Mouse (Mus musculus) embryonic facial prominence, embryonic 13.5 days (tissue): Measurements from ENCODE around the gene Rcan1. TPM values are rescaled to one million over a fixed set of nuclear protein-coding genes. Genes with fewer than 3 reads are reported as not detected.

ENCODE experiments used
- ATAC-seq: fragments of 200-750 bp; cut with Nextera tagmentation; 2 replicates; pipeline ENCODE4 v1.8.0; 2017; ENCODE audit warnings: low read depth; ENCODE audit not compliant: insufficient number of reproducible peaks, insufficient read depth, low FRiP score, low TSS enrichment
- H3K27ac ChIP-seq: fragments of 300-500 bp; sonication (generic); 2 replicates; pipeline ENCODE4 v1.5.1; 2015; ENCODE audit warnings: moderate library complexity, mild to moderate bottlenecking, inconsistent platforms
- H3K27me3 ChIP-seq: fragments of 300-500 bp; sonication (generic); 2 replicates; pipeline ENCODE4 v1.6.1; 2015; ENCODE audit warnings: mild to moderate bottlenecking, inconsistent platforms
- H3K36me3 ChIP-seq: fragments of 300-500 bp; sonication (generic); 2 replicates; pipeline ENCODE4 v1.6.1; 2015; ENCODE audit warnings: mild to moderate bottlenecking, inconsistent platforms
- H3K4me1 ChIP-seq: fragments of 300-500 bp; sonication (generic); 2 replicates; pipeline ENCODE4 v1.6.1; 2015; ENCODE audit warnings: inconsistent platforms
- H3K4me2 ChIP-seq: fragments of 300-500 bp; sonication (generic); 2 replicates; pipeline ENCODE4 v1.6.1; 2015; ENCODE audit warnings: moderate library complexity, mild to moderate bottlenecking, inconsistent platforms
- H3K4me3 ChIP-seq: fragments of 300-500 bp; sonication (generic); 2 replicates; pipeline ENCODE4 v1.5.1; 2015; ENCODE audit warnings: mild to moderate bottlenecking, inconsistent platforms
- H3K9ac ChIP-seq: fragments of 300-500 bp; sonication (generic); 2 replicates; pipeline ENCODE4 v1.6.1; 2015; ENCODE audit warnings: mild to moderate bottlenecking, inconsistent platforms
- H3K9me3 ChIP-seq: fragments of 300-500 bp; sonication (generic); 2 replicates; pipeline ENCODE4 v1.6.1; 2016; ENCODE audit warnings: inconsistent platforms
- WGBS: fragments of 180-500 bp; shearing (Covaris S2); methylation state at CpG from one replicate; pipeline ENCODE4 v1.1.7; 2015; ENCODE audit warnings: mixed read lengths; 5-methylcytosine and 5-hydroxymethylcytosine counted together
- polyA plus RNA-seq: library from polyadenylated mRNA; unstranded; fragments of >200 nt; fragmentation: Nextera tagmentation; extraction: Ambion mirVana; gene quantifications from 2 replicates; pipeline ENCODE4 v1.2.1, GENCODE M21; 2015

Rcan1 gene
- polyA plus RNA-seq, 1 experiment from 2014 or later: 37.2 TPM

DNA sequence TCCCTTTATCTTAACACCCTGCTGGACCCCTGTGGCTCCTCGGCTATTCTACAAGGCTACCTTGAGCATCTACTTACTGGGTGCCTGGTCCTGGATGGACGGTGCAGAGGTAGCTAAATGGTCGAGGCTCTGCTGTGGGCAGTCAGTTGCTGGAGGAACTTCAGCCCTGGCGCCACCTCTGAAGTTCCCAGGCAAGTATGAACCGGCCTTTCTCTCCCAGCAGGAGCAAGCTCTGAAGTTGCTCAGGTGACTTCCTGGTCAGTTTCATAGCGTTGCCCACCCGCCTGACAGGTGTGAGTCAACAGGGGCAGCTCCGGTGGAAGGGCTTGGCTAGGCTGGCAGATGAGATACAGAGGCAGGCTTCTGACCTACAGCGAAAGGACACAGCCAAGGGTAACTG is 111.4 kb downstream of the Rcan1 start, which contains the start of gene Kcne1:
Kcne1 (minus strand) TSS at position 240 of the 400 bp plus-strand sequence.
- Histone ChIP-seq H3K4me2 (peak within 1 kb of the TSS; percentile 15), H3K27me3 (peaks cover 60% of the 10 kb centered on the region), H3K4me3 (no peak within 1 kb of the TSS), H3K36me3 (no peaks in the 10 kb centered on the region), H3K27ac (no peak within 1 kb of the TSS), H3K9ac (peak within 1 kb of the TSS; percentile 28; the same call in 1 of the 2 replicates), H3K4me1 (peaks cover 48% of the 10 kb centered on the region), H3K9me3 (no peaks in the 10 kb centered on the region)
- 51% methylated on average over 9 of the region's 9 CpGs for WGBS
- no peak for ATAC-seq

DNA sequence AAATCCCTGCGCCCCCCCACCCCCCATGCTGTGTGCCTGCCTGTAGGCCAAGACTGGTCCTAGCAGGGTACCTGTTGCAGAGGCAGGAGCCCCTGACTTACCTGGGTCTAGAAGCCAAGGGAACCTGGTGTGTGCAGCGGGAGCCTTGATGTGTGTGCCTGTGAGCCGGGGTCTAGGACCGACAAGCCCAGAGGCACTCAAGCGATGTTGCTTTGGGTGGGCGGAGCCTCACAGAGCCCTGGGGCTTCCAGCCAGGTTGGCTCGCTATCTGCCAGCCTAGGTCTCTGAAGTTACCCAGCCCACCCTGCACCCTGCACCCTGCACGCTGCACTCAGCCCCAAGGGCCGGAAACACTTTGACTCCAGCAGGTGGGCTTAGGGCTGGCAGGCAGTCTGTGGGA is 111.9 kb downstream of the Rcan1 start:
- peaks cover 60% of the 10 kb centered on the region for H3K27me3 ChIP-seq
- H3K4me2 ChIP-seq: peak overlapping the region; percentile 15
- 0 out of 2 replicates have a peak, but pooled peaks have one; percentile 23 for ATAC-seq
- H3K4me1 ChIP-seq: peaks cover 53% of the 10 kb centered on the region
- H3K4me3 ChIP-seq: no peak overlapping the region
- H3K9ac ChIP-seq: peak overlapping the region; percentile 28; the same call in 1 of the 2 replicates
- WGBS: 17% methylated on average over 9 of the region's 9 CpGs
- no peaks in the 10 kb centered on the region for H3K36me3 ChIP-seq
- H3K27ac ChIP-seq: no peak overlapping the region
- no peaks in the 10 kb centered on the region for H3K9me3 ChIP-seq

DNA sequence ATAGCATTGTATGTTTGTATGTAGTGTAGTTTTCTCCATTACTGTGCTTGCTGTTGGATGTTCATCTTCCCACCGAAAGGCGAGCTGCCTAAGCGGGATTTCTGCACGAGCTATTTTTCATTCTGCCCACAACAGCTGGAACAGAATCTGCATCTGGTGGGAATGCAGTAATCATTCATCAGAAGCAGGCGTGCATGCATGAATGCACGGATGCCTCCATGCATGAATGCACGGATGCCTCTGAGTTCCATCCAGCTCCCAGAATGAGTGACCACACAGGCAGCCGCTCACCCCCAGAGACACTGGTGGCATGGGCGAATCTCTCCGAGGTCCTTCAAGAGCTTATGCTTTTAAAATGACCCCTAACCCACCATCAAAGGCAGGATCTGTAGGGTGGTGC is 113.1 kb downstream of the Rcan1 start:
- 40% methylated on average over 10 of the region's 10 CpGs for WGBS
- Histone ChIP-seq H3K4me3 (no peak overlapping the region), H3K27ac (no peak overlapping the region), H3K27me3 (peaks cover 59% of the 10 kb centered on the region), H3K36me3 (no peaks in the 10 kb centered on the region), H3K4me1 (peaks cover 58% of the 10 kb centered on the region), H3K9ac (no peak overlapping the region), H3K4me2 (no peak overlapping the region), H3K9me3 (no peaks in the 10 kb centered on the region)
- ATAC-seq: no peak

DNA sequence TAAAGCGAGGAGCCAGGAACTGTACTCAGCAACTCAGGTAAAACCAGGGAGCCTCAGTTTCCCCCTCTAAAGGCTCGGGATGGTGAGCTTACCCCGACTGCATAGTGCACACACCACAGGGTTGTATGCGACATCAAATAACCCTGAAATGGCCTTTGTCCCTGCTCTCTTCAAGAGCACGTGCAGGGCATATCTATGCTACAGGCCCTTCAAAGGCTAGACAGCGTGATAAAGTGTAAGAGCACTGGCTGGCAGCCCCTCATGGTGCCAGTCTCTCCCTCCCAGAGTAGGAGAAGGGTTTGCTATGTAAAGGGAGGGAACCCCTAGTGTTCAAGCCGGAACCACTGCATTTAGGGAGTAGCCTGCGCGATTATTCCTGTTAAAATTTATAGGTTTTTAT is 113.6 kb downstream of the Rcan1 start:
- no peak overlapping the region for H3K4me2 ChIP-seq
- H3K4me3 ChIP-seq: no peak overlapping the region
- no peak overlapping the region for H3K27ac ChIP-seq
- no peak for ATAC-seq
- WGBS: 77% methylated on average over 9 of the region's 9 CpGs
- H3K36me3 ChIP-seq: no peaks in the 10 kb centered on the region
- H3K9ac ChIP-seq: no peak overlapping the region
- no peaks in the 10 kb centered on the region for H3K9me3 ChIP-seq
- peaks cover 58% of the 10 kb centered on the region for H3K4me1 ChIP-seq
- H3K27me3 ChIP-seq: peaks cover 56% of the 10 kb centered on the region

DNA sequence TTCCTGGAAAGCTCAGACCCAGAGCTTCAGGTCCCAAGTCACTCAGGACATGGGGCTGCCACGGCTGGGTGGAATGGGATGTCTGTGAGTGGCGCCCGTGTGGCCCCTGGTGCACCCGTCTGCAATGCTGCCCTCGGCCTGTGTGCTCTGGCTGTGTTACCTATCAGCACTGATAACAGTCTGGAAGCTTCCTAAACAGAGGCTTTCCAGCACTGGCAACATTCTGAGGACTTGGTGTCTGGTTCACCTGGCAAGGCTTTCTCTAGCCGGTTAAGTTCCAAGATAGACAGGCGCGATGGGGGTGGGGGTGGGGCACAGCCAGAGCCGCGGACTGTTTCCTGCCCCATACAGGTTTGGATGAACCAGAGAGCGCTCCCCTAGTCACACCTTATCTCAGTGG is 114.7 kb downstream of the Rcan1 start:
- H3K27me3 ChIP-seq: peaks cover 57% of the 10 kb centered on the region
- no peaks in the 10 kb centered on the region for H3K36me3 ChIP-seq
- 71% methylated on average over 11 of the region's 11 CpGs for WGBS
- H3K4me2 ChIP-seq: no peak overlapping the region
- H3K4me1 ChIP-seq: peaks cover 58% of the 10 kb centered on the region
- no peak overlapping the region for H3K4me3 ChIP-seq
- no peak for ATAC-seq
- H3K9ac ChIP-seq: no peak overlapping the region
- H3K27ac ChIP-seq: no peak overlapping the region
- H3K9me3 ChIP-seq: no peaks in the 10 kb centered on the region

DNA sequence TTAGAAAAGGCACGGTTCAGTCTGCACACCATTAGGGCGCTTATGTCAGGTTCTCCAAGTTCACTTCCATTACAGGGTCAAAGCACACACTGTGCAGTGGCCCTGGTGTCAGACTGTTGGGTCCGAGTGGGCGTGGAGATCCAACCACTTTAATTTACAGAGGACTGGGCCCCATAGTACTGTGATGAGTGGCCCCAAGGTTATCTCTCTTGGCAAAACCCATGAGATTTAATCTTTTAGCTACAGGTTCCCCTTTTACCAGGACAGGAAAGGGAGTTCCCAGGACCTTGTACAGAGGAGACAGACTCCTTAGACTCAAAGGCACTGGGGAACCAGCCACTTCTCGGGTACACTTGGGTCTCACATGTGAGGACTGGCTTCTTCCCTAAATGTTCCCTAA is 115.3 kb downstream of the Rcan1 start:
- WGBS: 81% methylated on average over 5 of the region's 5 CpGs
- ATAC-seq: no peak
- no peaks in the 10 kb centered on the region for H3K36me3 ChIP-seq

DNA sequence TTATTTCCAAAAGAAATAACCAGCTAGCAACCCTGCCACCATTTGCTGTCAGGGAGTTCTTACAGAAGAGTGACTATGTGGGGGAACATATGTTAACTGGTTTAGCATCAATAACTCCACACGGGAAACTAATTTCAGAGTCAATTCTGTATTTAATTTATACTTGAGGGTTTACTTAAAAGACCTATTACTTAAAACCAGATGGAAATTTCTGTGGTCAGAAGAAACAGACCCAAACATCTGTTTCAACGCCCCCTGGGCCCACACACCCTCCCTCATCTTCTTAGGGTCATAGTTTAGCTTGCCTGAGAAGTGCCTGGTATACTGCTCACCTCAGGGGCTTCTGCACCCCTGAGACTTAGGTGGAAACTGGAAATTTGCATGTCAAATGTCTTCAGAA is 116.8 kb downstream of the Rcan1 start:
- Histone ChIP-seq H3K27ac (no peak overlapping the region; the same call in 1 of the 2 replicates), H3K27me3 (peaks cover 60% of the 10 kb centered on the region), H3K4me1 (peaks cover 53% of the 10 kb centered on the region), H3K4me2 (no peak overlapping the region), H3K9me3 (no peaks in the 10 kb centered on the region), H3K36me3 (no peaks in the 10 kb centered on the region), H3K9ac (no peak overlapping the region), H3K4me3 (no peak overlapping the region)
- WGBS: 17% methylated on average over 2 of the region's 2 CpGs
- ATAC-seq: no peak

More for the DNA sequence above, 115.3 kb downstream of the Rcan1 start:
- Histone ChIP-seq H3K4me1 (peaks cover 58% of the 10 kb centered on the region), H3K4me3 (no peak overlapping the region), H3K4me2 (no peak overlapping the region), H3K9ac (no peak overlapping the region), H3K9me3 (no peaks in the 10 kb centered on the region), H3K27ac (no peak overlapping the region), H3K27me3 (peaks cover 57% of the 10 kb centered on the region)

DNA sequence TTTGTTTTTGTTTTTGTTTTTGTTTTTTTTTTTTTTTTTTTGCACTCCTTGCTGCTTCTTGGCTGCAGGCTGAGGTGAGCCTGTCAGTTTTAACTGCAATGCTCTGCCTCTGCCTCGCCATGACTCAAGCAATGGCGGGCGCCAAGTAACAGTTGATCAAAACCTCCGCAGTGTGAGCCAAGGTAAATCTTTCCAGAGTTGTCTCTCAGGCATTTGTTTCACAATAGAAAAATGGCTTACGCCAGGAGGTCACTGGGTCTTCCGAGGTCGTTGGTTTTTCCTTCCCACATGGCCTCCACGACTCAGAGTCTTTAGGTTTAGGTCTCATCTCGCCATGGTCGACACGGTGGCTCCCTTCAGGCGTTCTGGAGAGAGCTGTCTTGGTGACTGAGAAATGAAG is 117.4 kb downstream of the Rcan1 start:
- peak overlapping the region; percentile 18; the same call in 1 of the 2 replicates for H3K27ac ChIP-seq
- ATAC-seq: no peak

DNA sequence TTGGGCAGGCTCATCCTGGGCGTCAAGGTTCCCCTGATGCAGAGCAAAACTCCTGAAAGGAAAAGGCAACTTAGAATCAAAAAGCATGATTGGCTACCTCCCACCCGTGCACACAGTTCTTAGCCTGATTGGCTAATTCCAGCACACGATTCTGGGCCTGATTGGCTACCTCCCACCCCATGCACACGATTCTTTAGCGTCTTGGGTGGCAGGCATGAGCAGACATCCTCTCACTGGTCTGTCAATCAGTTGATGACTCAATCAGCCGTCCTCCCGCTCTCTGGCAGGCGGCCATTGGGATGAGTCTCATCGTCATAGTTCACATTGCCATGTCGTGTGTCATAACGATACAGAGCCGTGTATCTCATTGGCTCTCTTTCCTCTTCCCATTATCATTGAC is 121.7 kb downstream of the Rcan1 start:
- Histone ChIP-seq H3K27ac (no peak overlapping the region), H3K27me3 (peaks cover 52% of the 10 kb centered on the region), H3K9me3 (no peaks in the 10 kb centered on the region), H3K9ac (no peak overlapping the region), H3K36me3 (no peaks in the 10 kb centered on the region), H3K4me1 (peaks cover 7% of the 10 kb centered on the region), H3K4me3 (no peak overlapping the region), H3K4me2 (no peak overlapping the region)
- no peak for ATAC-seq
- WGBS: 84% methylated on average over 12 of the region's 12 CpGs

More for the DNA sequence above, 117.4 kb downstream of the Rcan1 start:
- H3K36me3 ChIP-seq: no peaks in the 10 kb centered on the region
- no peaks in the 10 kb centered on the region for H3K9me3 ChIP-seq
- no peak overlapping the region for H3K4me2 ChIP-seq
- no peak overlapping the region for H3K9ac ChIP-seq
- peaks cover 49% of the 10 kb centered on the region for H3K4me1 ChIP-seq
- no peak overlapping the region for H3K4me3 ChIP-seq
- H3K27me3 ChIP-seq: peaks cover 62% of the 10 kb centered on the region
- 78% methylated on average over 12 of the region's 12 CpGs for WGBS

DNA sequence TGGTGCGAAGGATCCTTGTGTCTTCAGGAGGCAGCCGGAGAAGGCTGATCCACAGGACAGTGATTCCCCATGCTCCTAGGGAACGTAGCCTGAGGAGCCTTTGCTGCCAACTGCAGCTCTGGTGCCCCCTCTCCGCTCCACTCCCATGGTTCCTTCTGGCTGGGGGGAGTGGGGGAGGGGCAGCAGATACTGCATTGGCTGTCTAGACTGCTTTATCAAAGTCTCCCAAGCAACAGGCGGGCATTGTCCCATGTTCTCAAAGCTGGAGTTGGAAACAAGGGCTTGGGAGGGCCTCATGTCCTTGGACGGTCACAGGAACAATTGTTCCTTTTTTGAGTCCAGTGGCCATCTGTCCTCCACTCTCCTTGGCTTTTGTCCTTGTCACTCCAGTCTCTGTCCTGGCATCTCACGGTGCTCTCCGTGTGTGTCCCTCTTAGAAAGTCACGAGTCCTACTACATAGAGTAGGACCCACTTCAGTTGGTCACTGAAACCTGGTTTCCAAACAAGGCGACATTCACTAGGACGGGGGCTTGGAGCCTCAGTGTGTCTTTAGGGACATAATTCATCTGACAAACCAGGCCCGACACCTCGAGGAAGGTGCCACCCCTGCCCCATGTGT is 124.3 kb downstream of the Rcan1 start:
- H3K9ac ChIP-seq: no peak overlapping the region
- no peaks in the 10 kb centered on the region for H3K36me3 ChIP-seq
- no peaks in the 10 kb centered on the region for H3K9me3 ChIP-seq
- no peak overlapping the region for H3K4me2 ChIP-seq
- peaks cover 44% of the 10 kb centered on the region for H3K27me3 ChIP-seq
- ATAC-seq: no peak
- no peak overlapping the region for H3K4me3 ChIP-seq
- peaks cover 1% of the 10 kb centered on the region for H3K4me1 ChIP-seq
- 65% methylated on average over 13 of the region's 13 CpGs for WGBS
- H3K27ac ChIP-seq: no peak overlapping the region

DNA sequence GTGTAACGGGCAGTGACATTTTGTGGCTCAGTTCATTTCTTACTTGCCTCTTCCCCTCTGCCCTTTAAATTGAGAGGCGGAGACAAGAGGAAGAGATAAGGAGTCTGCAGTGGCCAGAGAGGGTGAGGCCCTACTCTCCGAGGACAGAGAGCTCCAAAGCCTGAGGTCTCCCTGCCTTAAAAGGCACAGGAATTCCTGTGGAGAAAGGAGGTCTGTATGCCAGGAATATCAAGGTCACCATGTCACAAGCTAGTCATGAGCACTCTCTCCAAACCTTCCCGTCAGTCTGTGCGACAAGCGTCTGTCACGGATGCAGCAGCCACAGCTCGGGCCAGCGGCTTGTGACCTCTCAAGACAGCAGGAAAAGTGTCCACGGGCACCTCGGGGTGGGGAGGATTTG is 125.5 kb downstream of the Rcan1 start:
- H3K4me3 ChIP-seq: no peak overlapping the region
- H3K4me1 ChIP-seq: peaks cover 13% of the 10 kb centered on the region
- H3K9me3 ChIP-seq: no peaks in the 10 kb centered on the region
- no peaks in the 10 kb centered on the region for H3K36me3 ChIP-seq
- H3K9ac ChIP-seq: no peak overlapping the region
- 64% methylated on average over 11 of the region's 11 CpGs for WGBS
- ATAC-seq: no peak
- peaks cover 37% of the 10 kb centered on the region for H3K27me3 ChIP-seq
- no peak overlapping the region for H3K4me2 ChIP-seq
- H3K27ac ChIP-seq: no peak overlapping the region
